Mouse (Mus musculus): ENCODE measurements around the gene Rab11fip3. TPM values are rescaled to one million over a fixed set of nuclear protein-coding genes. Genes with fewer than 3 reads are reported as not detected.
A peak's percentile ranks its signal among the peaks of the same experiment; 100 is the strongest.

Rab11fip3 gene
- polyA plus RNA-seq, 1 experiment: 88.5 TPM

- Histone ChIP-seq H3K4me1 (ENCODE audit: control insufficient read depth, insufficient read depth, low read length) (no peaks in the 10 kb centered on the region), H3K4me3 (ENCODE audit: insufficient read depth, low read length) (no peak overlapping the region), H3K27ac (ENCODE audit: insufficient read depth, low read length) (no peak overlapping the region)
- TF ChIP-seq CTCF (IDR thresholded peaks at IDR 0.05; ENCODE audit: extremely low read depth, insufficient read depth, low read length): no peak
- no peak for TF ChIP-seq POLR2A (IDR thresholded peaks at IDR 0.05; ENCODE audit: extremely low read depth, insufficient read depth, low read length)
Observed at GRCm38 (mm10) chr17:25946349-25946748, 123.0 kb downstream of the Rab11fip3 start.

- H3K4me1 ChIP-seq (ENCODE audit: control insufficient read depth, insufficient read depth, low read length): peaks cover 3% of the 10 kb centered on the region; the same call in 1 of the 2 replicates
- no peak overlapping the region for H3K4me3 ChIP-seq (ENCODE audit: insufficient read depth, low read length)
- TF ChIP-seq CTCF (IDR thresholded peaks at IDR 0.05; ENCODE audit: extremely low read depth, insufficient read depth, low read length) (no peak), POLR2A (IDR thresholded peaks at IDR 0.05; ENCODE audit: extremely low read depth, insufficient read depth, low read length) (no peak)
- H3K27ac ChIP-seq (ENCODE audit: insufficient read depth, low read length): no peak overlapping the region
Observed at GRCm38 (mm10) chr17:25945517-25946155, 123.7 kb downstream of the Rab11fip3 start.

- peaks cover 3% of the 10 kb centered on the region; the same call in 1 of the 2 replicates for H3K4me1 ChIP-seq (ENCODE audit: control insufficient read depth, insufficient read depth, low read length)
- H3K27ac ChIP-seq (ENCODE audit: insufficient read depth, low read length): no peak within 1 kb of the TSS
- TF ChIP-seq CTCF (IDR thresholded peaks at IDR 0.05; ENCODE audit: extremely low read depth, insufficient read depth, low read length) (no peak), POLR2A (IDR thresholded peaks at IDR 0.05; ENCODE audit: extremely low read depth, insufficient read depth, low read length) (no peak)
Observed at GRCm38 (mm10) chr17:25944366-25945163, 124.8 kb downstream of the Rab11fip3 start, which contains the start of the genes Pigq and Nhlrc4. TSS of gene Pigq (minus strand) at chr17:25944936. TSS of gene Nhlrc4 (minus strand) at chr17:25944961.

GRCm38 (mm10) chr17:25943769-25944168, 125.6 kb downstream of the Rab11fip3 start:
- no peak overlapping the region for H3K4me3 ChIP-seq (ENCODE audit: insufficient read depth, low read length)
- peaks cover 3% of the 10 kb centered on the region; the same call in 1 of the 2 replicates for H3K4me1 ChIP-seq (ENCODE audit: control insufficient read depth, insufficient read depth, low read length)
- H3K27ac ChIP-seq (ENCODE audit: insufficient read depth, low read length): no peak overlapping the region
- TF ChIP-seq POLR2A (IDR thresholded peaks at IDR 0.05; ENCODE audit: extremely low read depth, insufficient read depth, low read length) (no peak), CTCF (IDR thresholded peaks at IDR 0.05; ENCODE audit: extremely low read depth, insufficient read depth, low read length) (no peak)

More at GRCm38 (mm10) chr17:25944366-25945163, 124.8 kb downstream of the Rab11fip3 start, which contains the start of the genes Pigq and Nhlrc4:
- no peak within 1 kb of the TSS for H3K4me3 ChIP-seq (ENCODE audit: insufficient read depth, low read length)

- no peak overlapping the region for H3K27ac ChIP-seq (ENCODE audit: insufficient read depth, low read length)
- H3K4me1 ChIP-seq (ENCODE audit: control insufficient read depth, insufficient read depth, low read length): peaks cover 3% of the 10 kb centered on the region; the same call in 1 of the 2 replicates
- no peak for TF ChIP-seq CTCF (IDR thresholded peaks at IDR 0.05; ENCODE audit: extremely low read depth, insufficient read depth, low read length)
- no peak for TF ChIP-seq POLR2A (IDR thresholded peaks at IDR 0.05; ENCODE audit: extremely low read depth, insufficient read depth, low read length)
Observed at GRCm38 (mm10) chr17:25943221-25943620, 126.1 kb downstream of the Rab11fip3 start.

GRCm38 (mm10) chr17:25942597-25943151, 126.7 kb downstream of the Rab11fip3 start:
- no peak overlapping the region for H3K27ac ChIP-seq (ENCODE audit: insufficient read depth, low read length)
- TF ChIP-seq CTCF (IDR thresholded peaks at IDR 0.05; ENCODE audit: extremely low read depth, insufficient read depth, low read length): no peak
- no peak for TF ChIP-seq POLR2A (IDR thresholded peaks at IDR 0.05; ENCODE audit: extremely low read depth, insufficient read depth, low read length)
- no peak overlapping the region; the same call in 1 of the 2 replicates for H3K4me3 ChIP-seq (ENCODE audit: insufficient read depth, low read length)
- H3K4me1 ChIP-seq (ENCODE audit: control insufficient read depth, insufficient read depth, low read length): peaks cover 3% of the 10 kb centered on the region; the same call in 1 of the 2 replicates

More at GRCm38 (mm10) chr17:25943221-25943620, 126.1 kb downstream of the Rab11fip3 start:
- no peak overlapping the region for H3K4me3 ChIP-seq (ENCODE audit: insufficient read depth, low read length)

GRCm38 (mm10) chr17:25941511-25942241, 127.7 kb downstream of the Rab11fip3 start:
- peak overlapping the region; percentile 74 for H3K27ac ChIP-seq (ENCODE audit: insufficient read depth, low read length)
- no peak for TF ChIP-seq CTCF (IDR thresholded peaks at IDR 0.05; ENCODE audit: extremely low read depth, insufficient read depth, low read length)
- TF ChIP-seq POLR2A (IDR thresholded peaks at IDR 0.05; ENCODE audit: extremely low read depth, insufficient read depth, low read length): peak; percentile 52; the same call in 1 of the 2 replicates
- H3K4me1 ChIP-seq (ENCODE audit: control insufficient read depth, insufficient read depth, low read length): peaks cover 3% of the 10 kb centered on the region; the same call in 1 of the 2 replicates
- H3K4me3 ChIP-seq (ENCODE audit: insufficient read depth, low read length): peak overlapping the region; percentile 69

Other genes starting within 250 kb of the Rab11fip3 start
- gene Wdr24, start 245.9 kb downstream of the Rab11fip3 start, polyA plus RNA-seq (2012; rRNA removed): 36.4 and 40.0 TPM in 2 replicates
- gene Jmjd8, start 240.7 kb downstream of the Rab11fip3 start, polyA plus RNA-seq (2012; rRNA removed): 55.6 and 58.1 TPM in 2 replicates
- gene Stub1, start 236.2 kb downstream of the Rab11fip3 start, polyA plus RNA-seq (2012; rRNA removed): 284 and 299 TPM in 2 replicates
- 109 and 118 TPM in 2 replicates for gene Rhbdl1, start 232.3 kb downstream of the Rab11fip3 start, polyA plus RNA-seq (2012; rRNA removed)
- gene Gm20683, start 227.8 kb downstream of the Rab11fip3 start, polyA plus RNA-seq (2012; rRNA removed): 40.8 and 45.0 TPM in 2 replicates
- 108 and 119 TPM in 2 replicates for gene Rhot2, start 224.7 kb downstream of the Rab11fip3 start, polyA plus RNA-seq (2012; rRNA removed)
- 38.2 and 48.5 TPM in 2 replicates for gene Wdr90, start 208.1 kb downstream of the Rab11fip3 start, polyA plus RNA-seq (2012; rRNA removed)
- gene Mcrip2, start 200.8 kb downstream of the Rab11fip3 start, polyA plus RNA-seq (2012; rRNA removed): 29.2 and 29.9 TPM in 2 replicates
- 76.5 and 79.2 TPM in 2 replicates for gene Mettl26, start 194.5 kb downstream of the Rab11fip3 start, polyA plus RNA-seq (2012; rRNA removed)
- gene Wfikkn1, start 188.7 kb downstream of the Rab11fip3 start, polyA plus RNA-seq (2012; rRNA removed): 0.26 and 0.61 TPM in 2 replicates
- gene Rab40c, start 149.8 kb downstream of the Rab11fip3 start, polyA plus RNA-seq (2012; rRNA removed): 68.9 and 71.1 TPM in 2 replicates
- 156 and 159 TPM in 2 replicates for gene Pigq, start 124.6 kb downstream of the Rab11fip3 start, polyA plus RNA-seq (2012; rRNA removed)
- 1.1 and 1.9 TPM in 2 replicates for gene Nhlrc4, start 124.6 kb downstream of the Rab11fip3 start, polyA plus RNA-seq (2012; rRNA removed)
- gene A930017K11Rik, start 117.0 kb downstream of the Rab11fip3 start, polyA plus RNA-seq (2012; rRNA removed): 0.79 and 0.92 TPM in 2 replicates
- 45.8 and 48.0 TPM in 2 replicates for gene Capn15, start 83.8 kb downstream of the Rab11fip3 start, polyA plus RNA-seq (2012; rRNA removed)
- gene Decr2, start 20.8 kb upstream of the Rab11fip3 start, polyA plus RNA-seq (2012; rRNA removed): 43.5 and 49.8 TPM in 2 replicates
- gene Nme4, start 26.0 kb upstream of the Rab11fip3 start, polyA plus RNA-seq (2012; rRNA removed): 11.5 and 11.8 TPM in 2 replicates
- 27.4 and 31.6 TPM in 2 replicates for gene Tmem8, start 43.7 kb upstream of the Rab11fip3 start, polyA plus RNA-seq (2012; rRNA removed)
- 96.3 and 101 TPM in 2 replicates for gene Mrpl28, start 53.9 kb upstream of the Rab11fip3 start, polyA plus RNA-seq (2012; rRNA removed)
- 15.4 and 16.0 TPM in 2 replicates for gene Axin1, start 69.1 kb upstream of the Rab11fip3 start, polyA plus RNA-seq (2012; rRNA removed)
- gene Pdia2, start 129.5 kb upstream of the Rab11fip3 start, polyA plus RNA-seq (2012; rRNA removed): 0.30 and 0.33 TPM in 2 replicates
- 90.4 and 99.2 TPM in 2 replicates for gene Rgs11, start 133.4 kb upstream of the Rab11fip3 start, polyA plus RNA-seq (2012; rRNA removed)
- gene Arhgdig, start 138.2 kb upstream of the Rab11fip3 start, polyA plus RNA-seq (2012; rRNA removed): 163 and 175 TPM in 2 replicates
- 22.2 and 24.3 TPM in 2 replicates for gene Fam234a, start 174.7 kb upstream of the Rab11fip3 start, polyA plus RNA-seq (2012; rRNA removed)
- gene Luc7l, start 183.3 kb upstream of the Rab11fip3 start, polyA plus RNA-seq (2012; rRNA removed): 64.8 and 68.3 TPM in 2 replicates

All from cortical plate, adult 2 months (tissue).